Mouse (Mus musculus): ENCODE data around the gene Dtx4. TPM values are rescaled to one million over a fixed set of nuclear protein-coding genes. Genes with fewer than 3 reads are reported as not detected.

The Dtx4 gene
- total and polyA plus RNA-seq, 2 experiments from 2014 or later: 1.2 to 3.8 TPM

DNA sequence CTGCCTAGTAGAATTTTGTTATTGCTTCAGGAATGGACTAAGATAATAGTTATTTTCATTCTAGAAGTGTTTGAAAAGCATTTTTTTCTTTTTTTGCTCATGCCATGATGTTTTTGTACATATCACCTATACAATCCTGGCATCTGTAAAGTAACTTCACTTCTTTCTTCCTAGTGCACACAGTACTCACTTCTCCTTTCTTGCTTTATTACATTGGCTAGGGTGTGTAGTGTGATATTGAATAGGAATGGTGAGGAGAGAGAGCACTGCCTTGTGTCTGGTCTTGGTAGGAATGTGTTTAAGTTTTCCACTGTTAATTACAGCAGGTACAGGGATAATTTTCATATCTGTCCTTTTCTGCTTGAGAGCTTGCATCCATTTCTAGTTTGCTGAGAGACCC is 13.4 kb upstream of the Dtx4 start:
- no peak overlapping the region for H3K4me3 ChIP-seq (ENCODE audit: low read depth, low read length)
- ATAC-seq (ENCODE audit: insufficient read depth, low read depth) (no peak), DNase-seq (ENCODE audit: low spot score) (no peak)
- no peak overlapping the region for H3K4me2 ChIP-seq (ENCODE audit: low read depth, low read length)
- no peak overlapping the region for H3K9ac ChIP-seq (replicated peaks; ENCODE audit: low read depth, low read length)
- no peaks in the 10 kb centered on the region for H3K9me3 ChIP-seq (replicated peaks; ENCODE audit: control insufficient read depth, low read length)
- H3K4me1 ChIP-seq (ENCODE audit: control insufficient read depth, insufficient read depth): no peaks in the 10 kb centered on the region
- TF ChIP-seq EP300 (IDR thresholded peaks at IDR 0.05; ENCODE audit: low read depth) (no peak), CTCF (IDR thresholded peaks at IDR 0.05; ENCODE audit: low read depth) (no peak)
- no peak overlapping the region for H3K27ac ChIP-seq (ENCODE audit: low read depth)
- H3K36me3 ChIP-seq (replicated peaks; ENCODE audit: control insufficient read depth, insufficient read depth, low read length): no peaks in the 10 kb centered on the region
- 0 out of 2 replicates have a peak, but pooled peaks cover 2% of the 10 kb centered on the region for H3K27me3 ChIP-seq (ENCODE audit: control insufficient read depth, insufficient read depth, low read length)

DNA sequence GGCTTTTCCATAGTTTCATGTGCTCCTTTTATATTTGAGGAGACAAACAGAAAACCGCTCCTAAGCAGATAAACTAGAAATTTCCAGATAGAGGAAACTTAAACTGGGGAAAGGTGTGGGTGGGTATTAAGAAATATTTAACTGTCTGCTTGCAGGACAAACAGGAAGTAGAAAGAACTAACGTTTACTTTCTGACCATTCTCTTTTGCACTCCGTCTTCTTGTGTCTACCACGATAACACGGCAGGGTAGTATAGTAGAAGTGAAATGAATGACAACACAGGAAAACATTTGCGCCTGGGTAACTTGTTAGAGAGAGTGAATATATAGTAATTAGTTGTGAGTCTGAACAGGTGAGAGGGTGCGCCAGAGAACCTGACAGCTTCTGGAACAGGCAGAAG is 1.5 kb upstream of the Dtx4 start:
- Histone ChIP-seq H3K27me3 (ENCODE audit: control insufficient read depth, insufficient read depth, low read length) (peaks cover 16% of the 10 kb centered on the region), H3K27ac (ENCODE audit: low read depth) (no peak overlapping the region), H3K4me3 (ENCODE audit: low read depth, low read length) (no peak overlapping the region), H3K36me3 (replicated peaks; ENCODE audit: control insufficient read depth, insufficient read depth, low read length) (no peaks in the 10 kb centered on the region), H3K9ac (replicated peaks; ENCODE audit: low read depth, low read length) (no peak overlapping the region), H3K9me3 (replicated peaks; ENCODE audit: control insufficient read depth, low read length) (no peaks in the 10 kb centered on the region), H3K4me1 (ENCODE audit: control insufficient read depth, insufficient read depth) (no peaks in the 10 kb centered on the region), H3K4me2 (ENCODE audit: low read depth, low read length) (no peak overlapping the region)
- no peak for ATAC-seq (ENCODE audit: insufficient read depth, low read depth)
- TF ChIP-seq EP300 (IDR thresholded peaks at IDR 0.05; ENCODE audit: low read depth): no peak
- TF ChIP-seq CTCF (IDR thresholded peaks at IDR 0.05; ENCODE audit: low read depth): no peak
- DNase-seq (ENCODE audit: low spot score): no peak
- 81% methylated on average over 7 of the region's 7 CpGs for WGBS

DNA sequence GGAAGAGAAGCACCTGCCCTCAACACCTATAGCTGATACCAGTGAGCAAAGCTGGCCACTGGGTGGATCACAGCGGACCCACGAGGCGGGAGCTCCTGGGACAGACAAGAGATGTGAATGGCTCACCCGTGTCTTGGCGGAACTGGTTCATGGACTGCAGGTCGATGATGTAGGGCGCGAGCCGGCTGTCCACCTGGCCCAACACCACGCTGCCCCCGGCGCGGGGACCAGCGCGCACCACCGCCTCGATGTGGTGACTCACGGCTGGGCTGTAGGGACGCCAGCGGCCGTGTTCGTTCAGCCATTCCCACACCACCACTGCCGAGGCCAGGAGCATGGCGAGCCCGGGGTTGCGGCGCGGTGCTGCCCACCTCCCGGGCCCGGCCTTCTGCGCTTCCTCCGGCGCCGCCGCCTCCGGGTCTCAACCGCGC is 358 bp downstream of the Dtx4 start:
- Histone ChIP-seq H3K36me3 (replicated peaks; ENCODE audit: control insufficient read depth, insufficient read depth, low read length) (no peaks in the 10 kb centered on the region), H3K4me1 (ENCODE audit: control insufficient read depth, insufficient read depth) (no peaks in the 10 kb centered on the region), H3K9ac (replicated peaks; ENCODE audit: low read depth, low read length) (peak overlapping the region; percentile 51), H3K9me3 (replicated peaks; ENCODE audit: control insufficient read depth, low read length) (no peaks in the 10 kb centered on the region), H3K27ac (ENCODE audit: low read depth) (peak overlapping the region; percentile 49; the same call in 1 of the 2 replicates), H3K27me3 (ENCODE audit: control insufficient read depth, insufficient read depth, low read length) (peaks cover 16% of the 10 kb centered on the region), H3K4me2 (ENCODE audit: low read depth, low read length) (peak overlapping the region; percentile 95), H3K4me3 (ENCODE audit: low read depth, low read length) (peak overlapping the region; percentile 59)
- 1% methylated on average over 37 of the region's 38 CpGs for WGBS
- TF ChIP-seq EP300 (IDR thresholded peaks at IDR 0.05; ENCODE audit: low read depth): no peak
- TF ChIP-seq CTCF (IDR thresholded peaks at IDR 0.05; ENCODE audit: low read depth): no peak
- DNase-seq (ENCODE audit: low spot score) (no peak), ATAC-seq (ENCODE audit: insufficient read depth, low read depth) (peak; percentile 48)

DNA sequence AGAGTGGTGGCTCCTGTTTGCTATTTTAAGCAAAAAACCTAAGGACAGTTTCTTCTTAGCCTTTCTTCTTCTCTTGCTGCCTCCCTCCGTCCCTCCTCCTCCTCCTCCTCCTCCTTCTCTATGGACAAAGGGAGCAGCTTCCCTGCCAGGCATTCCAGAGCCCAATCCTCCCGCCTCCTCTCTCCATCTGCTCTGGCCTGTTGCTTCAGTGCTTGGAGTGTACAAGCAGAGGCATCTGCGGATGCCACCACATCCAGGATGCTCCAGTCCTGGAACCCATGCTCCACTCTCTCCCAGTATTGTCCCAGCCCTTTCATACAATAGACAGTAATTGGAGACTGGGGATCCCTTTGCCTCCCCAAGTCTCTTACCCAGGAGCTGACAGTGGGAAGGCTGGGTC is 1.1 kb downstream of the Dtx4 start:
- no peak for DNase-seq (ENCODE audit: low spot score)
- Histone ChIP-seq H3K9me3 (replicated peaks; ENCODE audit: control insufficient read depth, low read length) (no peaks in the 10 kb centered on the region), H3K4me3 (ENCODE audit: low read depth, low read length) (peak overlapping the region; percentile 15; the same call in 1 of the 2 replicates), H3K9ac (replicated peaks; ENCODE audit: low read depth, low read length) (no peak overlapping the region), H3K27ac (ENCODE audit: low read depth) (no peak overlapping the region; the same call in 1 of the 2 replicates), H3K4me1 (ENCODE audit: control insufficient read depth, insufficient read depth) (no peaks in the 10 kb centered on the region), H3K4me2 (ENCODE audit: low read depth, low read length) (peak overlapping the region; percentile 95), H3K36me3 (replicated peaks; ENCODE audit: control insufficient read depth, insufficient read depth, low read length) (no peaks in the 10 kb centered on the region), H3K27me3 (ENCODE audit: control insufficient read depth, insufficient read depth, low read length) (peaks cover 16% of the 10 kb centered on the region)
- no peak for TF ChIP-seq CTCF (IDR thresholded peaks at IDR 0.05; ENCODE audit: low read depth)
- TF ChIP-seq EP300 (IDR thresholded peaks at IDR 0.05; ENCODE audit: low read depth): no peak
- WGBS: 18% methylated on average over 3 of the region's 3 CpGs
- ATAC-seq (ENCODE audit: insufficient read depth, low read depth): no peak

DNA sequence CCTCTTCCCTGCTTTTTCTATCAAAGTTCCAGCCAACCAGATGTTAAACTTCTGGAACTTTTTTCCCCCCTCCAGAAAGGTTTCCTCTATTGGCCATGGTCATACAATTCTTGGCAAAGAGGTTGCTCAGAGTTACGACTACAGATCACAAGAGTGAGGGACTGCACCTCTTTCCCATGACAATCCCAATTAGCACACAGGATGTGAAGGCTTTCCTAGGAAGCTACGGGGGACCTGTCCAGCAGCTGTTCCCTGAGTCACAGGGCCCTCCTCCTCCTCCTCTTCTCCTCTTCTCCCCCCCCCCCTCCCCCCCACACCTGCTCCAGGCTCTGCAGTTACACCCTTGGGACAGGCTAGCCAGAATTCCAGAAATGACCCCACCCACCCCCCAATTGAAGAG is 1.8 kb downstream of the Dtx4 start:
- Histone ChIP-seq H3K9me3 (replicated peaks; ENCODE audit: control insufficient read depth, low read length) (no peaks in the 10 kb centered on the region), H3K4me1 (ENCODE audit: control insufficient read depth, insufficient read depth) (no peaks in the 10 kb centered on the region), H3K36me3 (replicated peaks; ENCODE audit: control insufficient read depth, insufficient read depth, low read length) (no peaks in the 10 kb centered on the region), H3K9ac (replicated peaks; ENCODE audit: low read depth, low read length) (no peak overlapping the region), H3K4me3 (ENCODE audit: low read depth, low read length) (peak overlapping the region; percentile 15; the same call in 1 of the 2 replicates), H3K27ac (ENCODE audit: low read depth) (no peak overlapping the region), H3K27me3 (ENCODE audit: control insufficient read depth, insufficient read depth, low read length) (peaks cover 16% of the 10 kb centered on the region), H3K4me2 (ENCODE audit: low read depth, low read length) (0 out of 2 replicates have a peak overlapping the region, but pooled peaks have one; percentile 95)
- ATAC-seq (ENCODE audit: insufficient read depth, low read depth) (no peak), DNase-seq (ENCODE audit: low spot score) (no peak)
- TF ChIP-seq CTCF (IDR thresholded peaks at IDR 0.05; ENCODE audit: low read depth): no peak
- no peak for TF ChIP-seq EP300 (IDR thresholded peaks at IDR 0.05; ENCODE audit: low read depth)
- WGBS: 33% methylated on average over 2 of the region's 2 CpGs

DNA sequence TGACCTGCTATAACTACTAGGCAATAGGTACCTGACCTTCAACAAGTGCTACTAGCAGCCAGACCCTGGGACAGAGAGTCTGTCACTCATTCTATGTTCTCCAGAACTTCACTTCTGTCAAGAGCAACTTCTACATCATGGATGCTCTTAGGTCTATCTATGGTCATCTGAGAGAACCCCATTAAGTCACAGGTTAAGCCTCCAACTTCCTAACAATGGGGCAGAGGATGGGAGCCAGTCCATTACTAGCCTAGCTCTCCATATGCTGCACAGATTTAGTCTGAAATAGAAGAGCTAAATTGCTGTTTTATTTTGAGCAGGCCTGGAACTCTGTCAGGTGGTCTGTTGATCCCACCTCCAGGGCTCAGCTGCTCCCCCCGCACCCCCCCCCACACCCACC is 2.3 kb downstream of the Dtx4 start:
- Histone ChIP-seq H3K9ac (replicated peaks; ENCODE audit: low read depth, low read length) (no peak overlapping the region), H3K36me3 (replicated peaks; ENCODE audit: control insufficient read depth, insufficient read depth, low read length) (no peaks in the 10 kb centered on the region), H3K4me3 (ENCODE audit: low read depth, low read length) (no peak overlapping the region), H3K27me3 (ENCODE audit: control insufficient read depth, insufficient read depth, low read length) (peaks cover 16% of the 10 kb centered on the region), H3K9me3 (replicated peaks; ENCODE audit: control insufficient read depth, low read length) (no peaks in the 10 kb centered on the region), H3K4me2 (ENCODE audit: low read depth, low read length) (no peak overlapping the region), H3K27ac (ENCODE audit: low read depth) (no peak overlapping the region), H3K4me1 (ENCODE audit: control insufficient read depth, insufficient read depth) (no peaks in the 10 kb centered on the region)
- TF ChIP-seq EP300 (IDR thresholded peaks at IDR 0.05; ENCODE audit: low read depth) (no peak), CTCF (IDR thresholded peaks at IDR 0.05; ENCODE audit: low read depth) (no peak)
- WGBS: 85% methylated on average over 1 of the region's 1 CpGs
- no peak for DNase-seq (ENCODE audit: low spot score)
- no peak for ATAC-seq (ENCODE audit: insufficient read depth, low read depth)
